Mouse (Mus musculus): ENCODE measurements around the gene Pcdh18. TPM values are rescaled to one million over a fixed set of nuclear protein-coding genes. Genes with fewer than 3 reads are reported as not detected.

The Pcdh18 gene
- 68.7 and 69.7 TPM in 2 replicates for total RNA-seq (2014; rRNA removed)
- polyA plus RNA-seq (2015; fragmentation: Nextera tagmentation; extraction: Ambion mirVana): 26.0 and 27.6 TPM in 2 replicates

GRCm38 (mm10) chr3:49756870-49757625, at the start of gene Pcdh18:
Pcdh18 (minus strand) TSS chr3:49757325.
- Histone ChIP-seq H3K4me1 (ENCODE audit: insufficient read depth, low read length) (peaks cover 4% of the 10 kb centered on the region), H3K27ac (ENCODE audit: low read depth, low read length) (peak within 1 kb of the TSS; percentile 72), H3K9me3 (ENCODE audit: low read length) (no peaks in the 10 kb centered on the region), H3K4me3 (ENCODE audit: low read depth, low read length) (peak within 1 kb of the TSS; percentile 58), H3K36me3 (ENCODE audit: insufficient read depth, low read length) (no peaks in the 10 kb centered on the region), H3K9ac (replicated peaks; ENCODE audit: low read length, poor library complexity, severe bottlenecking) (peak within 1 kb of the TSS; percentile 62), H3K27me3 (ENCODE audit: insufficient read depth, low read length) (no peaks in the 10 kb centered on the region), H3K4me2 (ENCODE audit: low read depth, low read length, poor library complexity, severe bottlenecking) (peak within 1 kb of the TSS; percentile 70)
- ATAC-seq (ENCODE audit: low FRiP score) (peak; percentile 88), DNase-seq (ENCODE audit: low spot score) (peak; percentile 93)
- 2% methylated on average over 42 of the region's 43 CpGs for WGBS
- peak; percentile 13; the same call in 1 of the 2 replicates for TF ChIP-seq CTCF (IDR thresholded peaks at IDR 0.05)

GRCm38 (mm10) chr3:49806823-49807222, 49.7 kb upstream of the Pcdh18 start:
- Histone ChIP-seq H3K9ac (replicated peaks; ENCODE audit: low read length, poor library complexity, severe bottlenecking) (no peak overlapping the region), H3K36me3 (ENCODE audit: insufficient read depth, low read length) (no peaks in the 10 kb centered on the region), H3K4me3 (ENCODE audit: low read depth, low read length) (no peak overlapping the region), H3K9me3 (ENCODE audit: low read length) (no peaks in the 10 kb centered on the region), H3K4me1 (ENCODE audit: insufficient read depth, low read length) (no peaks in the 10 kb centered on the region), H3K27ac (ENCODE audit: low read depth, low read length) (no peak overlapping the region), H3K27me3 (ENCODE audit: insufficient read depth, low read length) (no peaks in the 10 kb centered on the region), H3K4me2 (ENCODE audit: low read depth, low read length, poor library complexity, severe bottlenecking) (no peak overlapping the region)
- ATAC-seq (ENCODE audit: low FRiP score) (no peak), DNase-seq (ENCODE audit: low spot score) (no peak)
- 61% methylated on average over 2 of the region's 2 CpGs for WGBS
- TF ChIP-seq CTCF (IDR thresholded peaks at IDR 0.05): no peak

GRCm38 (mm10) chr3:49805511-49805910, 48.4 kb upstream of the Pcdh18 start:
- no peak for DNase-seq (ENCODE audit: low spot score)
- no peaks in the 10 kb centered on the region for H3K9me3 ChIP-seq (ENCODE audit: low read length)
- H3K9ac ChIP-seq (replicated peaks; ENCODE audit: low read length, poor library complexity, severe bottlenecking): no peak overlapping the region
- H3K4me1 ChIP-seq (ENCODE audit: insufficient read depth, low read length): no peaks in the 10 kb centered on the region
- no peak overlapping the region for H3K27ac ChIP-seq (ENCODE audit: low read depth, low read length)
- no peak overlapping the region for H3K4me3 ChIP-seq (ENCODE audit: low read depth, low read length)
- TF ChIP-seq CTCF (IDR thresholded peaks at IDR 0.05): no peak
- H3K36me3 ChIP-seq (ENCODE audit: insufficient read depth, low read length): no peaks in the 10 kb centered on the region
- no peaks in the 10 kb centered on the region for H3K27me3 ChIP-seq (ENCODE audit: insufficient read depth, low read length)
- WGBS: 75% methylated on average over 1 of the region's 1 CpGs
- ATAC-seq (ENCODE audit: low FRiP score): no peak
- no peak overlapping the region for H3K4me2 ChIP-seq (ENCODE audit: low read depth, low read length, poor library complexity, severe bottlenecking)

GRCm38 (mm10) chr3:49788296-49788695, 31.2 kb upstream of the Pcdh18 start:
- no peak overlapping the region for H3K4me2 ChIP-seq (ENCODE audit: low read depth, low read length, poor library complexity, severe bottlenecking)
- TF ChIP-seq CTCF (IDR thresholded peaks at IDR 0.05): no peak
- H3K9ac ChIP-seq (replicated peaks; ENCODE audit: low read length, poor library complexity, severe bottlenecking): no peak overlapping the region
- H3K27ac ChIP-seq (ENCODE audit: low read depth, low read length): no peak overlapping the region
- H3K36me3 ChIP-seq (ENCODE audit: insufficient read depth, low read length): no peaks in the 10 kb centered on the region
- ATAC-seq (ENCODE audit: low FRiP score): no peak
- H3K27me3 ChIP-seq (ENCODE audit: insufficient read depth, low read length): no peaks in the 10 kb centered on the region
- WGBS: 26% methylated on average over 2 of the region's 2 CpGs
- H3K4me3 ChIP-seq (ENCODE audit: low read depth, low read length): no peak overlapping the region
- no peaks in the 10 kb centered on the region for H3K4me1 ChIP-seq (ENCODE audit: insufficient read depth, low read length)
- DNase-seq (ENCODE audit: low spot score): no peak
- H3K9me3 ChIP-seq (ENCODE audit: low read length): no peaks in the 10 kb centered on the region

GRCm38 (mm10) chr3:49787719-49788118, 30.6 kb upstream of the Pcdh18 start:
- no peak for TF ChIP-seq CTCF (IDR thresholded peaks at IDR 0.05)
- WGBS: 67% methylated on average over 4 of the region's 4 CpGs
- Histone ChIP-seq H3K4me3 (ENCODE audit: low read depth, low read length) (no peak overlapping the region), H3K36me3 (ENCODE audit: insufficient read depth, low read length) (no peaks in the 10 kb centered on the region), H3K27me3 (ENCODE audit: insufficient read depth, low read length) (no peaks in the 10 kb centered on the region), H3K9ac (replicated peaks; ENCODE audit: low read length, poor library complexity, severe bottlenecking) (no peak overlapping the region), H3K9me3 (ENCODE audit: low read length) (no peaks in the 10 kb centered on the region), H3K4me1 (ENCODE audit: insufficient read depth, low read length) (no peaks in the 10 kb centered on the region), H3K27ac (ENCODE audit: low read depth, low read length) (no peak overlapping the region), H3K4me2 (ENCODE audit: low read depth, low read length, poor library complexity, severe bottlenecking) (no peak overlapping the region)
- DNase-seq (ENCODE audit: low spot score) (no peak), ATAC-seq (ENCODE audit: low FRiP score) (no peak)

- 15% methylated on average over 3 of the region's 3 CpGs for WGBS
- H3K4me2 ChIP-seq (ENCODE audit: low read depth, low read length, poor library complexity, severe bottlenecking): no peak overlapping the region
- no peaks in the 10 kb centered on the region for H3K36me3 ChIP-seq (ENCODE audit: insufficient read depth, low read length)
- no peak for ATAC-seq (ENCODE audit: low FRiP score)
- H3K9me3 ChIP-seq (ENCODE audit: low read length): no peaks in the 10 kb centered on the region
- TF ChIP-seq CTCF (IDR thresholded peaks at IDR 0.05): no peak
- no peaks in the 10 kb centered on the region for H3K27me3 ChIP-seq (ENCODE audit: insufficient read depth, low read length)
- no peak overlapping the region for H3K9ac ChIP-seq (replicated peaks; ENCODE audit: low read length, poor library complexity, severe bottlenecking)
- no peak overlapping the region for H3K27ac ChIP-seq (ENCODE audit: low read depth, low read length)
- peak; percentile 53 for DNase-seq (ENCODE audit: low spot score)
- no peaks in the 10 kb centered on the region for H3K4me1 ChIP-seq (ENCODE audit: insufficient read depth, low read length)
- no peak overlapping the region for H3K4me3 ChIP-seq (ENCODE audit: low read depth, low read length)
Measured at GRCm38 (mm10) chr3:49768992-49769738, 12.0 kb upstream of the Pcdh18 start.
